Mouse (Mus musculus) G1E (cell line): ENCODE results near the gene Cdc42se2. TPM values are rescaled to one million over a fixed set of nuclear protein-coding genes. Genes with fewer than 3 reads are reported as not detected.

Experiments
- ATAC-seq: 2 replicates; pipeline ENCODE4 v1.8.0; 2016; ENCODE audit warnings: mild to moderate bottlenecking; ENCODE audit not compliant: insufficient number of reproducible peaks, poor library complexity, low FRiP score, severe bottlenecking; ENCODE audit errors: extremely low read depth
- DNase-seq: peaks from one replicate; pipeline ENCODE4 v3.0.0; 2012; ENCODE audit warnings: low spot score
- H3K27me3 ChIP-seq: 2 replicates; pipeline ENCODE4 v1.6.1; 2012; ENCODE audit warnings: mild to moderate bottlenecking, low read length, inconsistent platforms; ENCODE audit not compliant: insufficient read depth
- H3K36me3 ChIP-seq: replicated peaks from 2 replicates; pipeline ENCODE3; 2012; ENCODE audit warnings: mild to moderate bottlenecking, inconsistent platforms
- H3K4me1 ChIP-seq: 2 replicates; pipeline ENCODE4 v1.6.1; 2012; ENCODE audit warnings: low read depth, low read length, inconsistent platforms, mixed read lengths; ENCODE audit not compliant: insufficient read depth
- H3K4me3 ChIP-seq: 2 replicates; pipeline ENCODE4 v1.5.1; 2012; ENCODE audit warnings: low read depth, mild to moderate bottlenecking, inconsistent platforms, low read length, moderate library complexity, mixed read lengths
- H3K9me3 ChIP-seq: replicated peaks from 2 replicates; pipeline ENCODE4 v1.6.1; 2012; ENCODE audit warnings: inconsistent platforms
- CTCF ChIP-seq: IDR thresholded peaks from 2 replicates; pipeline ENCODE4 v1.5.1; 2012; ENCODE audit warnings: low read depth, low read length, inconsistent platforms, mixed read lengths
- GATA1 ChIP-seq: IDR thresholded peaks from 2 replicates; pipeline ENCODE4 v1.6.1; 2012; ENCODE audit warnings: borderline replicate concordance, low read length, inconsistent platforms, mixed read lengths
- GATA2 ChIP-seq: IDR thresholded peaks from 2 replicates; pipeline ENCODE4 v1.6.1; 2012; ENCODE audit warnings: low read depth, low read length, inconsistent platforms, borderline replicate concordance
- POLR2AphosphoS5 ChIP-seq: IDR thresholded peaks from 2 replicates; pipeline ENCODE4 v1.6.1; 2012; ENCODE audit warnings: low read depth, low read length, inconsistent platforms; ENCODE audit not compliant: insufficient replicate concordance
- TAL1 ChIP-seq: conservative IDR thresholded peaks from 2 replicates; pipeline ENCODE4 v1.6.1; 2012; ENCODE audit warnings: low read depth, low read length, inconsistent platforms, mixed read lengths
- polyA plus RNA-seq: library from polyadenylated mRNA; stranded (reverse); fragments of >175 nt; gene quantifications from 2 replicates; pipeline ENCODE4 v1.2.3, GENCODE M21; 2012
- total RNA-seq, 2 experiments: library from RNA; stranded (forward) in 1 of 2; stranded (reverse) in 1 of 2; fragments of 200-1000 nt in 1 of 2; fragments of >200 nt in 1 of 2; fragmentation: Nextera tagmentation in 1 of 2; gene quantifications; 2 replicates each; pipeline ENCODE4 v1.2.3; 2014 to 2017

Cdc42se2 gene
- 25.0 and 26.9 TPM in 2 replicates for total RNA-seq (2014; fragmentation: Nextera tagmentation)
- total RNA-seq (2017) = 32.8 and 32.9 TPM in 2 replicates
- polyA plus RNA-seq = 5.0 and 6.0 TPM in 2 replicates

- ATAC-seq (peak; percentile 87), DNase-seq (peak; percentile 87)
- Histone ChIP-seq H3K4me3 (peak within 1 kb of the TSS; percentile 89), H3K36me3 (peaks cover 7% of the 10 kb centered on the region), H3K9me3 (no peaks in the 10 kb centered on the region), H3K4me1 (peaks cover 21% of the 10 kb centered on the region), H3K27me3 (peaks cover 8% of the 10 kb centered on the region; the same call in 1 of the 2 replicates)
- no peak for TF ChIP-seq POLR2AphosphoS5
- TF ChIP-seq TAL1 = no peak
- no peak for TF ChIP-seq CTCF
- no peak for TF ChIP-seq GATA2
- no peak for TF ChIP-seq GATA1
Measured at GRCm38 (mm10) chr11:54787488-54788474, at the start of gene Cdc42se2. Cdc42se2 (minus strand) TSS chr11:54787675.

DNA sequence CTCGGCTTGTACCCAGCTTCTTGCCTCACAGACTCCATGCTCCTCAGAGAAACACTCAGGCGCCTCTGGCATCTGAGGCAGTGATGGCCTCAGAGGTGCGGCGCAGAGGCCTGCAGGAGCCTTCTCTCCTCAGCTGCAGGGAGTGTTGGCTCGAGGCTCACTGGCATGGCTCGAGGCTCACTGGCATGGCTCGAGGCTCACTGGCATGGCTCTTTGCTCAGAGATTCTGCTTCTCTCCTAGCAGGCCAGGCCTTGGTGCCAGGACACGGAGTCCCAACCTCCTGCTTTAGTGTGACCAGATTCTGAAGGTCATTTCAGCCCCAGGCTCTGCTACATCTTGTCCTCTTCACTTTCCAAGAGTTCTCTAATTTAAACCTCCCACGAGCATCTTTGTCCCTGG lies 48.6 kb upstream of the Cdc42se2 start:
- no peak overlapping the region for H3K4me3 ChIP-seq
- no peaks in the 10 kb centered on the region for H3K36me3 ChIP-seq
- H3K4me1 ChIP-seq = no peaks in the 10 kb centered on the region
- ATAC-seq (no peak), DNase-seq (no peak)
- H3K9me3 ChIP-seq = 0 out of 2 replicates have a peak, but pooled peaks cover 1% of the 10 kb centered on the region
- TF ChIP-seq POLR2AphosphoS5 (no peak), GATA1 (no peak), TAL1 (no peak), GATA2 (no peak), CTCF (no peak)
- H3K27me3 ChIP-seq = peaks cover 26% of the 10 kb centered on the region

- Histone ChIP-seq H3K4me1 (no peaks in the 10 kb centered on the region), H3K36me3 (no peaks in the 10 kb centered on the region), H3K27me3 (peaks cover 26% of the 10 kb centered on the region), H3K4me3 (no peak overlapping the region), H3K9me3 (no peaks in the 10 kb centered on the region)
- peak; percentile 18 for DNase-seq
- TF ChIP-seq CTCF (peak; percentile 65), GATA2 (no peak)
- ATAC-seq = no peak
Measured at GRCm38 (mm10) chr11:54834596-54834995, 47.1 kb upstream of the Cdc42se2 start.

- ATAC-seq (no peak), DNase-seq (no peak)
- Histone ChIP-seq H3K4me3 (no peak overlapping the region), H3K36me3 (no peaks in the 10 kb centered on the region), H3K27me3 (peaks cover 29% of the 10 kb centered on the region), H3K4me1 (no peaks in the 10 kb centered on the region), H3K9me3 (no peaks in the 10 kb centered on the region)
- TF ChIP-seq POLR2AphosphoS5 (no peak), CTCF (no peak), TAL1 (no peak), GATA2 (no peak), GATA1 (no peak)
Measured at GRCm38 (mm10) chr11:54833833-54834232, 46.4 kb upstream of the Cdc42se2 start.

- DNase-seq = no peak
- Histone ChIP-seq H3K4me3 (no peak overlapping the region), H3K36me3 (no peaks in the 10 kb centered on the region), H3K27me3 (peaks cover 15% of the 10 kb centered on the region), H3K9me3 (peaks cover 6% of the 10 kb centered on the region), H3K4me1 (no peaks in the 10 kb centered on the region)
- ATAC-seq = no peak
- no peak for TF ChIP-seq GATA1
- no peak for TF ChIP-seq TAL1
- TF ChIP-seq POLR2AphosphoS5 = no peak
- TF ChIP-seq CTCF = no peak
- no peak for TF ChIP-seq GATA2
Measured at GRCm38 (mm10) chr11:54826819-54827218, 39.3 kb upstream of the Cdc42se2 start.

DNA sequence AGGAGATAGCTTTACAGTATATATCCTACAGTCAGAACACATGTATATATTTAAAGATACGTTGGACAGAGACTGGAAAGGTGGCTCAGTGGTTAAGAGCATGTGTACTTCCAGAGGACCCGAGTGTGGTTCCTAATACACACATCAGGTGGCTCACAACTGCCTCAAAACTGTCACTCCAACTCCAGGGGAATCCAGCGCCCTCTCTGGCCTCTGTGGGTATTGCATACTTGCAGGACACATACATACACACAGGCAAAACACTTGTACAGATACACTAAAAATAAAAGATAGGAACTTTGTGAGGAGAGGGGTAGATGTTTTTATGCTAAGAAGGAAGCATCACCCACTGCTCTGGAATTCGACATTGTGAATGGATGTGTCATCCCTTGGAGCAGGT lies 38.3 kb upstream of the Cdc42se2 start:
- DNase-seq (no peak), ATAC-seq (no peak)
- TF ChIP-seq GATA2 (no peak), POLR2AphosphoS5 (no peak), GATA1 (no peak), CTCF (no peak), TAL1 (no peak)
- Histone ChIP-seq H3K9me3 (peaks cover 6% of the 10 kb centered on the region), H3K36me3 (no peaks in the 10 kb centered on the region), H3K27me3 (peaks cover 14% of the 10 kb centered on the region), H3K4me1 (no peaks in the 10 kb centered on the region), H3K4me3 (no peak overlapping the region)

- H3K27me3 ChIP-seq = peaks cover 13% of the 10 kb centered on the region
- no peak for DNase-seq
- TF ChIP-seq TAL1 (no peak), GATA1 (no peak), GATA2 (no peak), POLR2AphosphoS5 (no peak), CTCF (no peak)
Measured at GRCm38 (mm10) chr11:54823467-54823866, 36.0 kb upstream of the Cdc42se2 start.

More at GRCm38 (mm10) chr11:54823467-54823866, 36.0 kb upstream of the Cdc42se2 start:
- H3K4me3 ChIP-seq = no peak overlapping the region
- ATAC-seq = no peak
- H3K4me1 ChIP-seq = no peaks in the 10 kb centered on the region
- H3K9me3 ChIP-seq = peaks cover 6% of the 10 kb centered on the region
- H3K36me3 ChIP-seq = no peaks in the 10 kb centered on the region
